Mouse (Mus musculus): ENCODE measurements around the gene Olfr1441. TPM values are rescaled to one million over a fixed set of nuclear protein-coding genes. Genes with fewer than 3 reads are reported as not detected.

Olfr1441 gene
- polyA plus RNA-seq, 1 experiment = not detected

DNA sequence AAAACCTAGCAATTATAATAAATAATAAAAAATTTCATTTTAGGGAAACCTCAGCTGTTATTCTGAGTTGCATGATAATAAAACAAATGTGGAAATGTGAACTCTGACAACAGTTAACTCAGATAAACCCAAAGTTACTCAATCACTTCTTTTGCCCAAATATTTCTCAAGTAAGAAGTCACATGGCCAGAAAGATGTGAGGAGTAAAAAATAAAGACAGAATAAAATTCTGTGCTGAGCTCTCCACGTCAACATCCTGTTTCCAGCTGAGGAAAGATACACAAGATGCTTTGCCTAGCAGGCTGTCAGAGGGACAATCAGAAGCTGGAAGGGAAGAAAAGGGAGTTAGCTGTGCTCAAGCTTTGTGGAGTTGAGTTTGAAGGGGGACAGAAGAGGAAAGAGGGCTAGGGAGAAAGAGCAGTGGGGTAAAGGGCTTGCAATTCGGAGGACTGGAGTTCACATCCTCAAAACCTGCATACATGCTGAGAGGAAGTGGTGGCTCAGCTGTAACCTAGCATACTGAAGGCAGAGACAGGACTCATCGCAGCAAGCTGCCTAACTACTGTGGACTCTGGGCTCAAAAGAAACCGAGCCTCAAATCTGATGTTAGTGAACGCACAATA lies 23.0 kb downstream of the Olfr1441 start:
- 53% methylated on average over 5 of the region's 5 CpGs for WGBS
- H3K27me3 ChIP-seq (ENCODE audit: control insufficient read depth, insufficient read depth, low read length) = no peaks in the 10 kb centered on the region
- TF ChIP-seq POLR2A (IDR thresholded peaks at IDR 0.05; ENCODE audit: low read depth, low read length) (no peak), CTCF (IDR thresholded peaks at IDR 0.05; ENCODE audit: extremely low read depth, insufficient read length, insufficient replicate concordance, low read depth, low read length) (no peak)
- H3K4me3 ChIP-seq (ENCODE audit: low read depth, low read length) = no peak overlapping the region
- H3K27ac ChIP-seq (ENCODE audit: insufficient read depth, low read depth, low read length) = peak overlapping the region; percentile 47
- no peaks in the 10 kb centered on the region for H3K36me3 ChIP-seq (ENCODE audit: control insufficient read depth, insufficient read depth, low read length)
- no peaks in the 10 kb centered on the region for H3K4me1 ChIP-seq (ENCODE audit: control insufficient read depth, insufficient read depth, insufficient read length, low read length)

DNA sequence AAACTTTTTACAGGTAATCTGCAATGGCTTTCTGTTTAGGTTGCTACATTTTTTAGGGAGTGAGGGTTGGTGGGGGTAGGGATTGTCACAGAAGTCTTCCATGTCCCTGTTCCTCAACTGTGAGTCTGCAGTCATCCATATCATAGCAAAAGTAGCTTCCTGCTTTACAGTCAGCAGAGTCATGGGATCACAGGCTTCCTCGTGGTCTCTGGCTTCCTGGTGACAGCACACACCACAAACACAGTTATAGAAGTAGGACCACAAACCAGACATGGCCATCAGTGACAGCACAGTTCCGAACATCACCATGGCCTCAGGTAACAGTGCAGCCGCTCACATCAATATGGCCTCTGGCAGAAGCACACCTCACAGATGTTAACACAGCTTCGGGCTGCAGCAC lies 25.3 kb downstream of the Olfr1441 start:
- Histone ChIP-seq H3K27me3 (ENCODE audit: control insufficient read depth, insufficient read depth, low read length) (no peaks in the 10 kb centered on the region), H3K36me3 (ENCODE audit: control insufficient read depth, insufficient read depth, low read length) (no peaks in the 10 kb centered on the region), H3K4me1 (ENCODE audit: control insufficient read depth, insufficient read depth, insufficient read length, low read length) (no peaks in the 10 kb centered on the region), H3K4me3 (ENCODE audit: low read depth, low read length) (no peak overlapping the region), H3K27ac (ENCODE audit: insufficient read depth, low read depth, low read length) (no peak overlapping the region)
- 66% methylated on average over 4 of the region's 4 CpGs for WGBS
- TF ChIP-seq POLR2A (IDR thresholded peaks at IDR 0.05; ENCODE audit: low read depth, low read length) (no peak), CTCF (IDR thresholded peaks at IDR 0.05; ENCODE audit: extremely low read depth, insufficient read length, insufficient replicate concordance, low read depth, low read length) (no peak)

DNA sequence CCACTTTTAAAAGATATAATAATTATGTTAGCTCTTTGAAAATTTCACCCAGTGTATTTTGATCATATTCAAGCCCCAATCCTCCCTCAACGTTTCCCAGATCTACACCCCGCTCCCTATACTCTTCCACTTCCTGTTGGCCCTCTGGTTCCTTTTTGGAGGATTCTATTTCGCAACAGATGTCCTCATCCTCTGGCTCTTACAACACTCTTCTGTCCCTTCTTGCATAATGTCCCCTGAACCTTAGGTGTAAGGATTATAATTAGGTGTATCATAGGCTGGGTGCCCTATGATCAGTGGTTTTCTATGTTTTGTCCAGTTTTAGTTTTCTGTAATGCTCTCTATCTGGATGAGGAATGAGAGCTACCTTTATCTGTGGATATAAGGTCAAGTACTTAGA lies 27.8 kb downstream of the Olfr1441 start:
- Histone ChIP-seq H3K4me1 (ENCODE audit: control insufficient read depth, insufficient read depth, insufficient read length, low read length) (no peaks in the 10 kb centered on the region), H3K27me3 (ENCODE audit: control insufficient read depth, insufficient read depth, low read length) (no peaks in the 10 kb centered on the region), H3K27ac (ENCODE audit: insufficient read depth, low read depth, low read length) (no peak overlapping the region), H3K36me3 (ENCODE audit: control insufficient read depth, insufficient read depth, low read length) (no peaks in the 10 kb centered on the region), H3K4me3 (ENCODE audit: low read depth, low read length) (no peak overlapping the region)
- TF ChIP-seq POLR2A (IDR thresholded peaks at IDR 0.05; ENCODE audit: low read depth, low read length) = no peak
- no peak for TF ChIP-seq CTCF (IDR thresholded peaks at IDR 0.05; ENCODE audit: extremely low read depth, insufficient read length, insufficient replicate concordance, low read depth, low read length)
- 56% methylated on average over 3 of the region's 3 CpGs for WGBS

DNA sequence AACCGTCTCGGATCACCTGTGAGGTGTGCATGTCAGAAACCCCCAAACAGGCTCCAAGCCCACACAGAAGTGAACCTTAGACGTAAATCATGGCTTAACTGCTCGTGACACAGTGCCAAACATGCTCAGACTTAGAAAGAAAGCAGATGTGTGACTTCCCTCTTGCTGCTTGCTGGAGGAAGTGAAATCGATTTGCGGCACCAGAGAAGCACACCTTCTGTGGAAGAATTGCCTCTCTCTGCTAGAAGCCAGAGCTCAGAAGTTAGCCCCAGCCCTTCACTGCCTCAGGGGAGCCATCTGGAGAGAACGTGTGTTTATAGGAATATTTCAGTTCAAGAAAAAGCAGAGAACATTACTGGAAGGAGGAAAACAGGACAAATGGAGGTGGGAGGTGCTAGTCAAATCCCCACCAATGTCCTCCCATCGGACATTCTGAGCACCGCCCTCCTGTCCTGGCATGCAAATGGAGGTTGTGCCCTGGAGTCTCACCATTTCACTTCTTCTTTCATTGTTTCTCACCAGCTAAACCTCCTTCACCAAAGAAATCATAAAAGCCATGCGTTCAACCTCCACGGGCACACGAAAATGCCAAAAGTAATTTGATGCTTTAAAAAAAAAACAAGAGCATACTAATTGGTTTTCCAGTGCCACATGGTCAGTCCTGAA lies 40.3 kb downstream of the Olfr1441 start:
- TF ChIP-seq CTCF (IDR thresholded peaks at IDR 0.05; ENCODE audit: extremely low read depth, insufficient read length, insufficient replicate concordance, low read depth, low read length) (no peak), POLR2A (IDR thresholded peaks at IDR 0.05; ENCODE audit: low read depth, low read length) (no peak)
- H3K27me3 ChIP-seq (ENCODE audit: control insufficient read depth, insufficient read depth, low read length) = no peaks in the 10 kb centered on the region
- H3K27ac ChIP-seq (ENCODE audit: insufficient read depth, low read depth, low read length) = peak overlapping the region; percentile 73; the same call in 1 of the 2 replicates
- H3K4me3 ChIP-seq (ENCODE audit: low read depth, low read length) = peak overlapping the region; percentile 50
- peaks cover 6% of the 10 kb centered on the region; the same call in 1 of the 2 replicates for H3K4me1 ChIP-seq (ENCODE audit: control insufficient read depth, insufficient read depth, insufficient read length, low read length)
- 32% methylated on average over 12 of the region's 12 CpGs for WGBS
- no peaks in the 10 kb centered on the region for H3K36me3 ChIP-seq (ENCODE audit: control insufficient read depth, insufficient read depth, low read length)

DNA sequence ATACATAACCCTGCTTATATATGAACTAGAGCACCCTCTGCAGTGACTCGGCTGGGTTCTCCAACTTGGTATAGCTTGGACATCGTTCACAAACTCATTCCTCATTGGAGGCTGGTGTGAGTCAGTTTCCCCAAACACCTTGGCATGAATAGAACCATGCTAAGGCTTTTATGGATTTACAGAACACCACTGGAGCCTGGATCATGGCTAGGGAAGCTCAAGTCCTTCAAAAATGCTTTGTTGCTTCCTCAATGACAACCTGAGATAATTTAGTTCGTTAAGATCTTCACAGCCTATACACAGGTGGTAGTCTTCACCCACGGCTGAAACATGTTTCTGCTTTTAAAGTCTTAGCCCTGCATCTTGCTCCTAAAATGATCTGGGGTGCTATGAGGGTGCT lies 42.3 kb downstream of the Olfr1441 start:
- WGBS = 75% methylated on average over 4 of the region's 4 CpGs
- no peak overlapping the region for H3K27ac ChIP-seq (ENCODE audit: insufficient read depth, low read depth, low read length)

DNA sequence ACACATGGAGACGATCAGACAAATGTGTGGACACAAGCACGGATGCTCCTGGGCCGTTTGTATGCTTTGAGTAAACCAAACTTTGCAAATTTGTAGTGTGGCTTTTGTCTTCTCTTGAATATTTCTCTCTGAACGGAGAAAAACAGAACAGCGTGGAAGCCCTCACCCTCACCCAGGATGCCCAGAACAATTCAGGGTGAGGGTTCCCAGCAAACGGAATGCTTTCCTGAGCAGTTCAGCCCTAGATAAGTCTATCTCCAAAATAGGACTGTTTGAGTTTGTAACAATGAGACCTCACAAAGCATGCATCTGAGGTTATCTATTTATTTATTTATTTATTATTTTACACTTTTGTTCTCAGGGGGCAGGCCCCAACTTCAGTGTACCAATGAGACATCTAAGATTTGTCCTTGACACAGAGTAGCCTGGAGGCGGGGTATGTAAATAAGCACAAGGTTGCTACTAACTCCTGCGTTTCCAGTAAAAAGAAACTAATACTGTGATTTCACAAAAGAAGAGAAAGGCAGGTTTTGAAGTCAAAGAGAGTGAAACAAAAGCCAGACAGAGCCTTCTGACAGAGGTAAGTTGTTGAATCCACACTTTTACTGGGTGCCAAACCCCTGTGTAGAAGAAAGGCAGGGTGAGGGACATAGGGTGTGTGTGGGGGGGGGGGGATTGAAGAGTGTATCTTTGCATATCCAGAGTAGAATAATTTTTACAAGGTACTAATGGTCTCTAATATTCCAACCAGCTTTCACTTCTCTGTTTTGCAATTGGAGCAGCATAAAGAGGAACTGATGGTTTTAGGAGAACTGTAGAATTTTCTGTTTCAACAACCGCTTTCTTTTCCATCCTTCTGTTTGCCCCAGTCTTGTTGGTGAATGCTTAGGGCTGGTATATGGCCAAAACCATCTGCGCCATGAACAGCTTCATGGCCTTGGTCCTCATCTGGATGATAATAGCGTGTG lies 43.3 kb downstream of the Olfr1441 start, which contains the start of gene Mpeg1:
Mpeg1 (plus strand) TSS at position 498 of the 968 bp plus-strand sequence.
- 78% methylated on average over 11 of the region's 11 CpGs for WGBS
- Histone ChIP-seq H3K36me3 (ENCODE audit: control insufficient read depth, insufficient read depth, low read length) (no peaks in the 10 kb centered on the region), H3K27me3 (ENCODE audit: control insufficient read depth, insufficient read depth, low read length) (no peaks in the 10 kb centered on the region), H3K4me1 (ENCODE audit: control insufficient read depth, insufficient read depth, insufficient read length, low read length) (peaks cover 6% of the 10 kb centered on the region; the same call in 1 of the 2 replicates), H3K27ac (ENCODE audit: insufficient read depth, low read depth, low read length) (0 out of 2 replicates have a peak within 1 kb of the TSS, but pooled peaks have one; percentile 56), H3K4me3 (ENCODE audit: low read depth, low read length) (no peak within 1 kb of the TSS; the same call in 1 of the 2 replicates)
- no peak for TF ChIP-seq CTCF (IDR thresholded peaks at IDR 0.05; ENCODE audit: extremely low read depth, insufficient read length, insufficient replicate concordance, low read depth, low read length)
- no peak for TF ChIP-seq POLR2A (IDR thresholded peaks at IDR 0.05; ENCODE audit: low read depth, low read length)

More for the DNA sequence above, 42.3 kb downstream of the Olfr1441 start:
- Histone ChIP-seq H3K4me3 (ENCODE audit: low read depth, low read length) (no peak overlapping the region), H3K36me3 (ENCODE audit: control insufficient read depth, insufficient read depth, low read length) (no peaks in the 10 kb centered on the region), H3K4me1 (ENCODE audit: control insufficient read depth, insufficient read depth, insufficient read length, low read length) (peaks cover 6% of the 10 kb centered on the region; the same call in 1 of the 2 replicates), H3K27me3 (ENCODE audit: control insufficient read depth, insufficient read depth, low read length) (no peaks in the 10 kb centered on the region)
- TF ChIP-seq CTCF (IDR thresholded peaks at IDR 0.05; ENCODE audit: extremely low read depth, insufficient read length, insufficient replicate concordance, low read depth, low read length) (no peak), POLR2A (IDR thresholded peaks at IDR 0.05; ENCODE audit: low read depth, low read length) (no peak)

Data from small intestine, adult 2 months (tissue).